Mouse (Mus musculus) liver, adult 2 months (tissue): ENCODE results near the gene Scube3.

Source experiments
- CTCF ChIP-seq: fragments of 200-500 bp; IDR thresholded peaks from 2 replicates; pipeline ENCODE4 v1.5.1; 2011; ENCODE audit warnings: low read depth, low read length, control low read depth
- POLR2A ChIP-seq: fragments of 200-500 bp; IDR thresholded peaks from 2 replicates; pipeline ENCODE4 v1.6.1; 2011; ENCODE audit warnings: low read length, control low read depth; ENCODE audit not compliant: insufficient read depth; ENCODE audit errors: extremely low read depth

- no peak for TF ChIP-seq CTCF
- no peak for TF ChIP-seq POLR2A
Measured at GRCm38 (mm10) chr17:28150456-28150855, 8.5 kb downstream of the Scube3 start.
